Mouse (Mus musculus) gastrocnemius, postnatal 25 days (tissue): Measurements from ENCODE around the gene Triobp. TPM values are rescaled to one million over a fixed set of nuclear protein-coding genes. Genes with fewer than 3 reads are reported as not detected.
A peak's percentile ranks its signal among the peaks of the same experiment; 100 is the strongest.
"Not testable (repeated sequence)": the region's sequence is repeated elsewhere in the genome, so short reads cannot be mapped to it uniquely, and the experiment has no call there.

ENCODE experiments used
- DNase-seq: peaks from one replicate; pipeline ENCODE4 v3.0.0; 2022
- microRNA-seq, 2 experiments: library from miRNA; unstranded; fragments of <30 nt; microRNA quantifications; one replicate each; pipeline ENCODE4 v1.2.0; 2021; ENCODE audit warnings: borderline replicate concordance in 2 of 2
- total RNA-seq, 2 experiments: library from RNA; stranded (reverse); gene quantifications; 1 replicate in 1 of 2; 2 replicates in 1 of 2; pipeline ENCODE4 v1.2.3; 2021

The Triobp gene
- total RNA-seq, 2 experiments from 2014 or later = 35.3 to 42.2 TPM

- peak; percentile 93 for DNase-seq
These were observed 83.3 kb downstream of the Triobp start for GRCm38 (mm10) chr15:79030551-79031435.

GRCm38 (mm10) chr15:79031908-79032307 lies 84.4 kb downstream of the Triobp start:
- DNase-seq = not testable (repeated sequence)

GRCm38 (mm10) chr15:79037913-79038328 lies 90.4 kb downstream of the Triobp start:
- peak; percentile 53 for DNase-seq

- DNase-seq = no peak
These were observed 90.8 kb downstream of the Triobp start for GRCm38 (mm10) chr15:79038331-79038730.

GRCm38 (mm10) chr15:79038853-79039252 lies 91.3 kb downstream of the Triobp start:
- peak; percentile 70 for DNase-seq

- DNase-seq = no peak
These were observed 93.2 kb downstream of the Triobp start for GRCm38 (mm10) chr15:79040501-79041416.

GRCm38 (mm10) chr15:79041585-79041984 lies 94.1 kb downstream of the Triobp start, which contains the start of gene Galr3:
Gene Galr3, plus strand, starts transcription at chr15:79041885.
- DNase-seq = no peak

GRCm38 (mm10) chr15:79042721-79043491 lies 95.4 kb downstream of the Triobp start:
- no peak for DNase-seq

GRCm38 (mm10) chr15:79044837-79045236 lies 97.3 kb downstream of the Triobp start:
- no peak for DNase-seq

GRCm38 (mm10) chr15:79048186-79048585 lies 100.7 kb downstream of the Triobp start:
- no peak for DNase-seq

- no peak for DNase-seq
These were observed 102.8 kb downstream of the Triobp start for GRCm38 (mm10) chr15:79050160-79050845.

GRCm38 (mm10) chr15:79050964-79051363 lies 103.4 kb downstream of the Triobp start:
- DNase-seq = no peak

- DNase-seq = peak; percentile 55
These were observed 104.2 kb downstream of the Triobp start for GRCm38 (mm10) chr15:79051461-79052360.

- no peak for DNase-seq
These were observed 104.8 kb downstream of the Triobp start for GRCm38 (mm10) chr15:79052366-79052765.

Small RNAs within 50 kb of the gene (microRNA-seq; reads per million reads assigned to microRNA genes)
- 0 to 1.6 reads per million in 2 experiments for gene Mir6956

Other genes starting within 250 kb of the Triobp start
- gene Elfn2, start 229.0 kb upstream of the Triobp start, total RNA-seq = under 1 TPM; 0.05 to 0.31 TPM
- 1 to 10 TPM; 2.4 to 6.4 TPM for gene Mfng, start 174.2 kb upstream of the Triobp start, total RNA-seq
- 1 to 10 TPM; 6.4 to 7.8 TPM for gene Card10, start 144.7 kb upstream of the Triobp start, total RNA-seq
- gene Cdc42ep1, start 105.1 kb upstream of the Triobp start, total RNA-seq = 10 to 100 TPM in 1 of 2 experiments, 1 to 10 TPM in 1; 9.3 to 10.5 TPM
- not detected for gene Lgals2, start 92.2 kb upstream of the Triobp start, total RNA-seq
- 10 to 100 TPM; 33.5 to 34.2 TPM for gene Gga1, start 70.5 kb upstream of the Triobp start, total RNA-seq
- gene Gm49510, start 48.1 kb upstream of the Triobp start, total RNA-seq = under 1 TPM in 1 of 2 experiments, not detected in 1; 0.11 TPM
- gene Sh3bp1, start 48.0 kb upstream of the Triobp start, total RNA-seq = 1 to 10 TPM; 2.6 to 3.1 TPM
- 1 to 10 TPM; 2.3 TPM for gene Pdxp, start 33.8 kb upstream of the Triobp start, total RNA-seq
- gene Lgals1, start 21.0 kb upstream of the Triobp start, total RNA-seq = 100 to 1,000 TPM; 224 to 270 TPM
- gene Nol12, start 12.8 kb upstream of the Triobp start, total RNA-seq = 10 to 100 TPM; 22.2 to 23.1 TPM
- 10 to 100 TPM; 73.2 to 75.3 TPM for gene H1f0, start 80.7 kb downstream of the Triobp start, total RNA-seq
- gene Galr3, start 94.2 kb downstream of the Triobp start, total RNA-seq = not detected
- 1 to 10 TPM; 3.6 to 4.4 TPM for gene Ankrd54, start 115.2 kb downstream of the Triobp start, total RNA-seq
- gene Eif3l, start 127.5 kb downstream of the Triobp start, total RNA-seq = 10 to 100 TPM; 46.3 to 53.2 TPM
- gene Micall1, start 161.2 kb downstream of the Triobp start, total RNA-seq = 10 to 100 TPM; 14.0 to 15.0 TPM
- gene Polr2f, start 193.3 kb downstream of the Triobp start, total RNA-seq = 10 to 100 TPM; 65.8 to 66.9 TPM
- gene 1700088E04Rik, start 193.5 kb downstream of the Triobp start, total RNA-seq = 1 to 10 TPM in 1 of 2 experiments, under 1 TPM in 1; 0.56 to 1.6 TPM
- 1 to 10 TPM; 1.3 to 1.8 TPM for gene Sox10, start 217.5 kb downstream of the Triobp start, total RNA-seq